Mouse (Mus musculus) lung, postnatal 14 days (tissue): ENCODE measurements around the gene Gga3.
A peak's percentile ranks its signal among the peaks of the same experiment; 100 is the strongest.

Source experiments
- DNase-seq: peaks from one replicate; pipeline ENCODE4 v3.0.0; 2021

The Gga3 gene

GRCm38 (mm10) chr11:115603476-115604303, at the start of gene Gga3, which contains the start of gene Mrps7:
Gene Gga3, minus strand, starts transcription at chr11:115604051.
Gene Mrps7, plus strand, starts transcription at chr11:115603925.
- peak; percentile 93 for DNase-seq

GRCm38 (mm10) chr11:115653194-115653593, 49.3 kb upstream of the Gga3 start:
- no peak for DNase-seq

DNA sequence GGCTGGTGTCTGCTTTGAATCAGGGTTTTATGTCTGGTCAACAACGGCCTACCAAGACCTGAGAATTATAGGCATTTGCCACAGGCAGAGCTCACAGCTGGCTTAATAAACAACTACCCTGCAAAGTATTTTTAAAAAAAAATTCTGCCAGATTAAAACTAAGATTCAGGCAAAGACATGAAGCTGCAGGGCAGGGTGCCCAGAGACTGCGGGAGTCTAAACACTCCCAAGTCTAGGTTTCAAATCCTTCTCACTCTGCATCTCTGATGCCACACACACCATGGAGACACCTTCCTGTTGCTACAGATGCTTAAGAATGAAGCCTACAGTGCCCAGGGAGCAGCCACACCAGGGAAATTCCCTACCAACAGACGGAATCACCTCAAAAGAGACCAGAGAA, 47.8 kb upstream of the Gga3 start:
- no peak for DNase-seq

DNA sequence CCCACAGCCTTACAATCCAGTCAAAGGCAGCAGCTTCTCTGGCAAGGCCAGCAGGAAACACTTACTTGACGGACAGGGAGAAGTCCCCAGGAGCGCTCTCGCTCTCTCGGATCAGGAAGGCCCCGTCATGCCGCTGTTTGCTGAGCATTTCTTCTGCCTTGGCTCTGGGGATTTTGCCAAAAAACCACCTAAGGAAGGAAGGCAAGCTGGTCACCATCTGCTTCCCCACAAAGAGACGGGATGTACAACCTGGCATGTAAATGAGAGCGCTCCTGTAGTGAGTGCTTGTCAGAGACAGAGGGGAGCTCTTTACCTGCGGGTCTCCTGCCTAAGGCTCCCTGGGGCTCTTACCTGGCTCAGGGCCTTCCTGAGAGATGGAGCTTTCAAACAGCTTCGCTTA, 45.9 kb upstream of the Gga3 start:
- DNase-seq = no peak

DNA sequence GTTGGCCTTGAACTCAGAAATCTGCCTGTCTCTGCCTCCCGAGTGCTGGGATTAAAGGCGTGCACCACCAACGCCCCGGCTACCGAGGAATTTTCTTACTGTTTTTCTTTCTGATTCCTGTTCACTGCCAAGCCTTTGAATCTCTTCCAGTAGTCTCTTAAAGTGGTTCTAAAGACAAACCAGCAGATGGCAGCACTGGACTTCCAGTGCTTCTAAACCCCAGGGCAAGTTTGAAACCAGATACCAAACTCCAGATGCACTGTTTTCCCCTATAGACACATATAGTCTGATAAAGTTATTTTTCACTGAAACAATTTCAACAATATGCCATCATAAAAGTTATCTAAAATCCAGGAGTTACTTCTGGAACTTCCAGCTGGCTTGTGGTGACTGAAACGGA, 43.6 kb upstream of the Gga3 start:
- peak; percentile 77 for DNase-seq

DNA sequence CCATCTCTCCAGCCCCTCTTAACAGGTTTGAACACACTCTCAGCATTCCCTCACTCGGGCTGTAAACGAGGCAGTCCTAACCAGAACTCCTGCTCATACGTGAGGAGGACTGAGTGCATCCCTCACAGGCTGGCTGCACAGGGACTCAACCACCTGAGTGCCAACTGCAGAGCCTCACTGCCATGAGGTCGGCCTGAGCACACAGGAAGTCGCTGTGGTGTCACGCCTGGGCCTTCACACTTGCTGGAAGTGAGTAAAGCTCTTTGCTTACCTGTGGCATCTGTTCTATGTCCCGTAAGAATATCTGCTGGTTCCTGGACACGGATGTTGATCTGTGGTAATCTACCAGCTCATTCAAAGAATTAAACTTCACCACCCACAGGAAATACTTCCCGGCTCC, 42.6 kb upstream of the Gga3 start:
- no peak for DNase-seq

GRCm38 (mm10) chr11:115645498-115645897, 41.6 kb upstream of the Gga3 start:
- peak; percentile 17 for DNase-seq

DNA sequence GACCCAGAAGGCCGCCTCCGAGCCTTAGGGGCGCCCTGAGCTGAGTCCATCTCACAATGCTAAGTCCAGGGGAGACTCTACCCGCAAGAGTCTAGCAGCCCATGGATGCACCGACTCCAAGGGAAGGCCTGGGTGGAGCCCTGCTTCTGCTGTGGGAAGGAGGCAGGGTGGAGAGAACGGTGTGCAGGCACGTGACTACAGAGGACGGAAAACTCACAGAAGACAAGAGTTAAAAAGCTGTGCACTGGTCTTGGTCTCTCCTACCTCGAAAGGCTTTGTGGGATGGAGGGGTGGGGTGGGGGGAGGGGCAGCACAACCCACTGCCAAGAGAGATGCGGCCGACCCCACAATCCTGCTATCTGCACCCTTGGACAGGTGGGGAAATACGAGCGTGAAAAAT, 40.5 kb upstream of the Gga3 start:
- no peak for DNase-seq

DNA sequence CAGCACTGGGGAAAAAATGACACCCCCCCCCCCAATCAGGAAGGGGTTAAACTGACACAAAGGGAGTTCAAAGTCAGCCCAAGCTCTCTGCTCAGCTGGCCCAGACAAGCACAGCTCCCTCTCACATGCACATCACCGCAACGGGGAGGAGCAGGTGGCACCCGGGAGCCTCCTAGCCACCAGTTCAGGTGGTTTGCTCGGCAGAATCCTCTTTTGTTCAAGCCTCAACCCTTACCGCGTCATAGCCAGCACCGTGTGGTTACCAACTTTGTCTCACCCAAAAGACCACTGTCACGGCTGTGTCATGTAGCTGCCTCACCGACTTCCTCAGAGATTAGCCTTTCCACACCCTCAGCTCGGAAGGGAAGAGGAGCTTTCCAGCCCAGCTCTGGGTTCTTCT, 39.4 kb upstream of the Gga3 start:
- no peak for DNase-seq

- no peak for DNase-seq
These were observed 38.9 kb upstream of the Gga3 start for GRCm38 (mm10) chr11:115642705-115643104.

DNA sequence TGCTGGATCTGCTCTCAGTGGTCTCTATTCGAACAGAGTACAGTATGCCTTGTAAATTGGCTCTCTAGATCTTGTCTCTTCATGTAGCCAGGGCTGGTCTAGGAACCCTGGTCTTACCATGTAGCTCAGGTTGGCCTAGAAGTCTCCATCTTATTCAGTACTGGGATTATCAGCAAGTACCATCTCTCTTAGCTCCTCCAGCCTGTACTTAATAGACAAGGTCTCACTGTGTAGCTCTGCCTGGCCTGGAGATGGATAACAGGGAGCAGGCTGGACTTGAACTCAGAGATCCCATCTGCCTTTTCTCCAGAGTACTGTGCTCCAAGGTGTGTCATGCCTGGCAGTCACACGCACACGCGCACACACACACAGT, 37.8 kb upstream of the Gga3 start:
- DNase-seq = no peak

- DNase-seq = no peak
These were observed 37.3 kb upstream of the Gga3 start for GRCm38 (mm10) chr11:115640978-115641663.

- no peak for DNase-seq
These were observed 36.5 kb upstream of the Gga3 start for GRCm38 (mm10) chr11:115640311-115640828.

DNA sequence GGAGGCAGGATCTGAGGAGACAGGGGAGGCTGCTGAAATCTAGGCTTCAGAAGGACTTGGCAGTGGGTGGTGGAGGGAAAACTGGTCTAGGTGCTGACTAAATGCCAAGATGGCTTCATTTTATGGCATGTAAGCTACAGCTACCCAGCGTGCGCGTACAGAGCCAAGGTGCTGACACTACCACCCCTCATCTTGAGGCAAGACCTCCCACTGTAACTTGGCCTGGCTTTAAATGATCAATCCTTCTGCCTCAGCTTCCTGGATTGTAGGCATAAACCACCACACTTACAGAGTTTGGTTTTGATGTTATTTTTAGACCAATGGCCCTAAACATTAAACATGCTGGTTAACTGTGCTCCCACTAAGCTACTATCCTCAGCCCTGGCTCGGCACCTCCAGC, 35.7 kb upstream of the Gga3 start:
- DNase-seq = no peak

DNA sequence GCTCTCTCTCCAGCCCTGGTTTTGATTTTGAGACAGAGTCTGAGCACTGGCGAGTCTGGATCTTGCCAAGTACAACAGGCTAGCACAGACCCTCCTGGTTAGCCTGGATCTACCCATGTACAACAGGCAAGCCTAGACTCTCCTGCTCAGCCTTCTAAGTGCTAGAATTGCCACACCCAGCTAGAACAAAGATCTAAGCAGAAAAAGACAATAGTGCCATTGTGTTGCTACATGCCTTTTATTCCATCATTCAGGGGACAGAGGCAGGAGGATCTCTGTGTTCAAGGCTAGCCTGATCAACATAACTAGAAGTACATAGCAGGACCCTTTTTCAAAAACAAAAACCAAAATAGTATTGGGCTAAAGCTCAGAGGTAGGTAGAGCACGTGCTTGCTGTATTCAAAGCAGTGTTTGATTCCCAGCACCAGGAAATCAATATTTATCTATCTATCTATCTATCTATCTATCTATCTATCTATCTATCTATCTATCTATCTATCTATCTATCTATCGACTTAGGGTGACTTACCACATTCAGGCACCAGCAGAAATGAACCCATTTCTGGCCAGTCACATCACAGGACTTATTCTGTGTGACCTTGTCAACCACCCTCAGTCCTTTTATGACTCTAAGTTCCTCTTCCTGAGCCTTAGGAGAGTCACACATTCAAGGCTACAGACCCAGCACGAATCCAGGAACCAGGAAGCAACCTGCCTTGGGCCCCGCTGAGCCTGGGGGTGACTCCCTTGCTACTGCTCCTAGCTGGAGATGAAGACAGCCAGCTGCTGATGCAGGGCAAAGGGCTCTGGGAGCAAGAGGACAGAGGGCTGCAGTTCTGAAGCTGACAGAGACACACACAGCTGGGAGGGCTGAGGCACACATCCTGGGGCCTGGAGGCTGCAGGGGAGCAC, 34.9 kb upstream of the Gga3 start:
- peak; percentile 36 for DNase-seq

- DNase-seq = no peak
These were observed 33.1 kb upstream of the Gga3 start for GRCm38 (mm10) chr11:115636960-115637359.

DNA sequence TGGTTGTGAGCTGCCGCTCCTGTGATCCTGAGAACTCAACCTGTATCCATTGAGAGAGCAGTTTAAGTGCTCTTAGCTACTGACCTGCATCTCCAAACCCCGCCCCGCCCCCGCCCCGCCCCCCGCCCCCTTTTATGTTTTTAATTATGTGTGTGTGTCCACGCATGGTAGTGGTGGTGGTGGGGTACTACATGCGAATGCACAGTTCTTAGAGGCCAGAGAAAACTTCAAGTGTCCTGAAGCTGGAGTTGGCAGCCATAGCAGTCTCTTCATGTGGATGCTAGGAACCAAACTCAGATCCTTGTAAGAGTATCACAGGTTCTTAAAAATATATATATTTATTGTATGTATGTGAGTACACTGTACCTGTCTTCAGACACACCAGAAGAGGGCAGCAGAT, 31.6 kb upstream of the Gga3 start:
- no peak for DNase-seq

DNA sequence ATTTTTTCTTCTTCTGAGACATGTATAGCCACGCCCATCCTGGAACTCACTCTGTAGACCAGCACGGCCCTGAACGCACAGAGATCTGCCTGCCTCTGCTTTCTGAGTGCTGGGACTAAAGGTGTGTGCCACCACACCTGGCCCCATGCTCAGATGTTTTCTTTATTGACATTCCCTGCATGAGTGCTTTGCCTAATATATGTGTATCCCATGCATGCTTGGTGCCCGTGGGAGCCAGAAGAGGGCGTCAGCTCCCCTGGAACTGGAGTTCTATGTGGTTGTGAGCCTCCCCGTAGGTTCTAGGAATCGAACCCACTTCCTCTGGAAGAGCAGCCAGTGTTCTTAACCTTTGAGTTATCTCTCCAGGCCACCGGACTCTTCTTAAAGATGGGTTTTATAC, 31.2 kb upstream of the Gga3 start:
- no peak for DNase-seq

GRCm38 (mm10) chr11:115634109-115634508, 30.3 kb upstream of the Gga3 start:
- no peak for DNase-seq

DNA sequence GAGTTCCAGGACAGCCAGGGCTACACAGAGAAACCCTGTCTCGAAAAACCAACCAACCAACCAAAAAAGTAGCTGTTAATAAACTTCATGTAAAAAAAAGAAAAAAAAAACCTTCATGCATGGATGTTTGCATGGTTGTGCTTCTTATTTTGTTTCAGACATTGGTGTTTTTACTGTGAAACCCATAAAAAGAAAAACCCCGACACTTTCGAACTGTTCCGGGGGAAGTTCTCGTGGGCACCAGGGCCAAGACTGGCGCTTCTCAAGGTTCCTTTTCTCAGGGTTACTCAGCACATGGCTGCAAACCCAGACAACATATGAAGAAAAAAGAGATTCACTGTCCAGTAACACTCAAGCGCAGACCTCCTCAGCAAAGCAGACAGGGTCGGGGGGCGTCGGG, 29.0 kb upstream of the Gga3 start:
- DNase-seq = no peak

- DNase-seq = no peak
These were observed 28.4 kb upstream of the Gga3 start for GRCm38 (mm10) chr11:115632247-115632646.

DNA sequence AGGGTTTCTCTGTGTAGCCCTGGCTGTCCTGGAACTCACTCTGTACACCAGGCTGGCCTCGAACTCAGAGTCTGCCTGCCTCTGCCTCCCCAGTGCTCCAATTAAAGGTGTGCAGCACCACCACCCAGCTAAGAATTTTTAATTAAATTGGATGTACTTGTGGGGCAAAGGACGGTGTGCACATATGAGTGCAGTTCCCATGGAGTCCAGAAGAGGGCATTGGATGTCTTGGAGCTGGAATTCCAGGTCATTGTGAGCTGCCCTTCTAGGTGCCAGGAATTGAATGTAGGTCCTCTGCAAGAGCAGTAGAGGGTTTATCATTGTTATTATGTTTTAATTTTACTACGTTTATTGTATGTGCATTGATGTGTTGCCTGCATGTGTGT, 27.6 kb upstream of the Gga3 start:
- DNase-seq = peak; percentile 68
